Mouse (Mus musculus): Measurements from ENCODE around the gene Adtrp.

- TF ChIP-seq CTCF (conservative IDR thresholded peaks at IDR 0.05; ENCODE audit: low read length) (no peak), NANOG (IDR thresholded peaks at IDR 0.05; ENCODE audit: borderline replicate concordance, low read length) (no peak)
Measured at GRCm38 (mm10) chr13:41855206-41856185, 8.0 kb upstream of the Adtrp start.

All from E14TG2a.4 (cell line).